Mouse (Mus musculus) hindlimb bud, embryonic 11.5 days (tissue): ENCODE data around the gene Zfp385a.

Source experiments
- DNase-seq: peaks from one replicate; pipeline ENCODE4 v3.0.0-alpha.2; 2012; ENCODE audit warnings: low read depth, low spot score; ENCODE audit errors: extremely low spot score

Zfp385a gene

GRCm38 (mm10) chr15:103308876-103309580, 30.9 kb downstream of the Zfp385a start:
- DNase-seq = no peak

GRCm38 (mm10) chr15:103308056-103308875, 31.6 kb downstream of the Zfp385a start:
- no peak for DNase-seq

GRCm38 (mm10) chr15:103307125-103307524, 32.8 kb downstream of the Zfp385a start:
- peak; percentile 99 for DNase-seq

GRCm38 (mm10) chr15:103305792-103306645, 33.9 kb downstream of the Zfp385a start:
- no peak for DNase-seq

GRCm38 (mm10) chr15:103305070-103305678, 34.7 kb downstream of the Zfp385a start:
- peak; percentile 98 for DNase-seq

DNA sequence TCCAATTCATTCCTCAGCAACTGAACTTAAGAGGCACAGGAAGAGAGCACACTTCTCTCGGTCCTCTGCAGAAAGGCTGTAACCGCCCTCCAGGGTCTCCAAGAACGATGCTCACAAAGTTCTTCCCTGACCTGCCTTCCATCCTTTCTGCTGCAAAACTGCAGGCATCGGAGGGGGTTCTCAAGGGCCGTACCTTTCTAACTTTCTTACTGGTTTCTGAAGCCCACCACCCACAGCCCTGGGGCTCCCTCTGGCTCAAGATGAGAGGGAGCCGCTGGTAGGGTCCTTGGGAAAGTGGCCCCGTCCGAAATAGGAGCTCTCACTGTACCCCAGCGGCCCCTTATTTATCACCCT, 35.3 kb downstream of the Zfp385a start:
- DNase-seq = no peak

- no peak for DNase-seq
Observed at GRCm38 (mm10) chr15:103303916-103304615, 35.8 kb downstream of the Zfp385a start.

DNA sequence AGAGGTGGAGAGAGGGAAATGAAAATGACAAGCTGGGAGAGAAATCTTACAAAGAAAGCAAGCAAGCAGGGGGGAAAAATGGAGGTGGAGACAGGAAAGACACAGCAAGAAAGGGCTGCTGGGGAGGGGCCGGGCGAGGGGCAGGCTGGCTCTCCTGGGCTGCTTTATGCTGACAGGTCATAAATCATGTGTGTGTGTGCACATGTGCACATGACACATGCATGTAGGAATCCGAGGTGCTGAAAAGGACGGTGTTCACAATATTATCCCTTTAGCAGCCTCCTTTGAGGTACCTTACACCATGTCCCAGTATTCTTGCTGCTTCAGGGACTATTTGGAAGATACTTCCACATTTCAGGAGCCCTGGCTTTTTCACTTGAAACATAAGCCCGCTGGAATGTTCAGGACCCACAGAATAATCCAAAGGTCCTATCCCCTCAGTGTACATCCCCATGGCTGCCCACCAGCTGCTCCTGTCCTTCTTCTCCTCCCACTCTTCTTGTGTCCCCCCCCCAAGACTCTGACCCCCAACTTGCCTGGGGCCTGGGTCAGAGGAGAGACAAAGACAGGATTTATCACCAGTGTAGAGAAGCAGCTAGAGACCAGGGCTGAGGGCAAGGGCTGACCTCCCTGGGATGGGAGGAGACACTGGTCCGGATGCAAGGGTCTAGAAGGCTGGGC, 37.4 kb downstream of the Zfp385a start:
- no peak for DNase-seq

- no peak for DNase-seq
Observed at GRCm38 (mm10) chr15:103301547-103302340, 38.1 kb downstream of the Zfp385a start.

GRCm38 (mm10) chr15:103301046-103301445, 38.8 kb downstream of the Zfp385a start:
- no peak for DNase-seq

- no peak for DNase-seq
Observed at GRCm38 (mm10) chr15:103300560-103300959, 39.3 kb downstream of the Zfp385a start.

- no peak for DNase-seq
Observed at GRCm38 (mm10) chr15:103300067-103300471, 39.8 kb downstream of the Zfp385a start.

DNA sequence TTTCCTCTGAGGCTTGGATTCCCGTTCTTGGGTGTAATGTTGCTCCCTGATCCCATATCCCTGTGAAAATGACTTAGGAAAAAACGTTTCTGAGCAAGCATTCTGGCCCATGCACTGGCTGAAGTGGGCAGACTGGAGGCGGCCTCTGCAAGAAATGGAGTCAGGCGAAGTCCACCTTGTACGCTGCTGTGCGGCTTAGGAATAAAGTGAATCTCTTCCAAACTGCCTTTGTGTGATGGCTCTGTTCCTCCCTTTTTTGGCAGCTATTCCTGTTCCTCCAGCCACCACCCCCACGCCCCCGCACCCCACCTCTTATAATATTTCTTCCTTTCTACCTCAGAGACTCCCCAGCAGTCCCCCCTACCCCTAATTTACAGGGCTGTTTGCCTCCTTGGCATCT, 40.2 kb downstream of the Zfp385a start:
- no peak for DNase-seq

GRCm38 (mm10) chr15:103298861-103299616, 40.9 kb downstream of the Zfp385a start:
- DNase-seq = no peak

DNA sequence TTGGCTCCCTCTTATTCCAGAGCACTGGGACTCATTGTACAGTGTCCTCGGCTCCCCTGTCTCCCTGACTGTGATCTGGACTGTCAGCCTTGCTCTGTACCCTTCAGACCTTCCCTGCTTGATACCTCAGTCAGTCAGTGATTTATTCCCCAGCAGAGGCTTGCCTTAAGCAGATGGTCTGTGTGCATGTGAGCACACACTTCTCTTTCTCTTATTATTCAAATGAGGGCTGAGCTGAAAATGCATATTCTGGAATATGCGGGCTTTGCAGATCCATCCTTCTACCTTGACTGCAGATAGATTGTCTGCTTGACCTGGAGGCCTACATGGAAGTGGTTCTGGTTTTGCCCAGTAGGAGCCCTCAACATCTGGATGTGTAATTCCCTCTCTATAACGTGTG, 41.9 kb downstream of the Zfp385a start:
- DNase-seq = no peak

DNA sequence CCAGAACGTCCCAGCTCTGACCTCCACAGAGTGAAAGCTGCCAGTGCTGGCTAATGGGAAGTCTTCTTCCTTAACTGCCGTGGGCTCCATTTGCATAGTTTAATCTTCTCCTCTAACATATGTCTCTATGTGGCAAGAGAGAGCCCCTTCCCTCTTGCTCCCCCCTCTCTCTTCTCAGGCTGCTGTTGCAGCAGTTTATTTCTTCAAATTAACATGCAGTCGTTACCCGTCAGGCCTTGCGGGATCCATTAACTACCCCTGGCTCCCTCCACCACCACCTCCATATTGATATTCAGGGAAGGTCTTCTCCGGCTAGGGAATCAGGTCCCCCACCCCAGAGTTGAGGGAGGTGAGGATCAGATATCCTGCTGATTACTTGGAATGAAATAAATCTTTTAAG, 42.6 kb downstream of the Zfp385a start:
- DNase-seq = no peak

GRCm38 (mm10) chr15:103295851-103296250, 44.0 kb downstream of the Zfp385a start:
- no peak for DNase-seq

GRCm38 (mm10) chr15:103294649-103295048, 45.2 kb downstream of the Zfp385a start:
- no peak for DNase-seq
